Mouse (Mus musculus) cerebellum, postnatal 36 days (tissue): Measurements from ENCODE around the gene Ldah.
A peak's percentile ranks its signal among the peaks of the same experiment; 100 is the strongest.

Source experiments
- DNase-seq, 2 experiments: peaks; one replicate each; pipeline ENCODE4 v3.0.0; 2021 to 2022; ENCODE audit warnings: mixed read lengths in 2 of 2

The Ldah gene

GRCm38 (mm10) chr12:8320084-8320713 is 112.3 kb downstream of the Ldah start:
- DNase-seq, result peak; percentile 84 to 86

- DNase-seq, result no peak
Measured at GRCm38 (mm10) chr12:8321506-8321905, 113.6 kb downstream of the Ldah start.

GRCm38 (mm10) chr12:8324086-8324485 is 116.2 kb downstream of the Ldah start:
- DNase-seq, result no peak

- DNase-seq, result no peak
Measured at GRCm38 (mm10) chr12:8325245-8325942, 117.5 kb downstream of the Ldah start.

GRCm38 (mm10) chr12:8325943-8326522 is 118.1 kb downstream of the Ldah start:
- peak; percentile 41 to 45 for DNase-seq

DNA sequence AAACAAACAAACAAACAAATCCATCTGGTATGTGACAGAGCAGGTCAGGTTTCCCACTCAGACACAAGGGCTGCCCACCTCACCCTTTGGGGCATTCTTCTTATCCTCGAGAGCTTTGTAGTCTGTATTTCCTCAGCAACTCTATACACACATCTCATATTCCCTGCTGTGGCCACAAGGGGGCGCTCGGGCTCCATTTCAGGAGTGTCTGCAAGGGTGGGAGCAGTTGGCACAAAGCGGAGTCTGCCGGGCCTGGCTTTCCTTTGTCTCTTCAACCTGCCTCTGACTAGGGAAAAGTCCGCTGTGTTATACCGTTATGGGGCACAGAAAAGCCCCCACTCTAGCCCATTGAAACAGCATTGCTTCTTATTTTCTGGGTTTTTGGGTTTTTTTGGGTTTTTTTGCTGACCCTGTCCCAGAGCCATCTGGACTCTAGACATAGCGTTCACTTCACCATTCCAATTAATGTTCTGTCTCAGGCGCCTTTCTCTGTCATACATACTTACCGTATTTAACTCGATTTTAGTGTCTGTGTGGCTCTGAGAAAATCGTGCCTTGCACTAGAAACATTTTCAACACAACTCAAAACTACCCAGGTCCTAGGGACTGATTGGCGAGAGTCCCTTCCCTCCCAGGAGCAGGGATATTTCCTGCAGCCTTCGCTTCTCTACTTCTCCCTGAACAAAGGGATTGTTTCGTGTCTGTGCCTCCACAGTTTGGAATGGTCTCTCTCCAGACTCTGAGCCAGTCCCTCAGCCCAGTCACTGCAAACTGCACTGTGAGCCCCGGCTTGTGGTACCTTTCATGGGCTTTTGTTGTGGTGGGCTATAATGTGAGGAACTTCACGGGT is 119.1 kb downstream of the Ldah start:
- DNase-seq, result peak; percentile 95 to 96

- no peak for DNase-seq
Measured at GRCm38 (mm10) chr12:8327675-8328053, 119.8 kb downstream of the Ldah start.

DNA sequence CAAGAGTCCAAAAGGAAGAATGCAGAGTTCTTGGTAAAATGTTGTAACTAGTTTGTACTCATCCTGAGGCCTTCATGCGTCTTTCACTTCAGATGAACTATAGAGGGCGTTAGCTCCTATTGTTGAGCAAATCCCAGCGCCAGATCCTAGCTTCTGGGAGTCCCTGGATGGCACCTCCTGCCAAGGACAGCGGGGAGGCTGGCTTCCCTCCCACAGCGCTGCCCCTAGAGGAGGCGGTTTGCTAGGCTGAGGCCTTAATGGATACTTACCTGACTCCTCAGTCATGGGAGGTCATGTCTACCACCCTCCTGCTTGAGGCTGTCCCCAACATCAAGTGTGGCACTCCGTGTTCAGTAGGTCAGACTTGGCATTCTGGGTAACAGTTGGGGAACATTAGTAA is 121.3 kb downstream of the Ldah start:
- no peak for DNase-seq

DNA sequence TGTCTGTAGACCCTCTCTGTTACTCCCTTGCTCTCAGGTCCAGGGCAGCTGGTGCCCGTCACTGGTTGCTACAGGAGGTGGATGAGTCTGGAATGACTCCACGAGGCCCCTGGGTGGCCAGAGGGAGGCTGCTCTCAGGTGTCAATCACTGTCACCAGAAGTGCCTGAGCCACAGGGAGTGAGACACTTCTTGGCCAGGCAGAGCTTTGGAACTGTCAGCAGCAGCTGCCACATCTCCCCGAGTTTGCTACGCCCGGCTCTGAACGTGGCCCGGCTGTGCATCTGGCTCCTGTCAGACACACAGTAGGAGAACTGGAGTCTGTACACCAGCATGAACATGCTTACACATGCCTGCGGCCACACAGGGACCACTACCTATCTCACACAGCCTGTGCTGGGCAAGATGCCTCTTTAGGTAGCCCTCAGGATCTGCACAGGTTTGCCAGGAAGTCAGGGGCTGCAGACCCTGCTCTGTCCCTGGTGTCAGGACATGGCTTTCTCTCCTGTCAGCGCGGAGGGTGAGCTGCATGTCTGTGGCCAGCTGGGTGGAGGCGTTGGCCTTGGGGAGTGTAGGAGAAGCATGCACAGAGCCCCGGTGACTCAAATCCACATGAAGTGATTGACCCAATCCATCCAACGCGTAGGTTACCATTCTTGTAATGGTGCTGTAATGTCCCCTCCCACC is 123.7 kb downstream of the Ldah start:
- DNase-seq, result no peak

DNA sequence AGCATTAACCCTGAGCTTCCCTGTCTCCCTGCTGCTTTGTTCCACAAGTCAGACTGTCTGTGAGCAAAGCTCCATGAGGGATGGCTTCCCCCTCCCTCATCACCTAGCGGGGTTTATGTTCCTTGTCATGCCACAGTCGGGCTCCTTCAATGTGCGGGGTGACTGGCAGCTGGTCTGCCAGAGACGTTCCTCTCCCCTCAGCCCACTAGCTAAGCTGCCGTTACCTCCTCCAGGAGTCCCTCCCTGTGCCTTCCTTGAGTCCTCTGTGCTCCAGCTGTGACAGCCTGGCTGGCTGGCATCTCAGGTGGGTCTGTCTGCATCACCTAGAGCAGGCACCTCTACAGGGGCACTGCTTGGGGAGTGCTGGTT is 124.3 kb downstream of the Ldah start:
- DNase-seq, result no peak

DNA sequence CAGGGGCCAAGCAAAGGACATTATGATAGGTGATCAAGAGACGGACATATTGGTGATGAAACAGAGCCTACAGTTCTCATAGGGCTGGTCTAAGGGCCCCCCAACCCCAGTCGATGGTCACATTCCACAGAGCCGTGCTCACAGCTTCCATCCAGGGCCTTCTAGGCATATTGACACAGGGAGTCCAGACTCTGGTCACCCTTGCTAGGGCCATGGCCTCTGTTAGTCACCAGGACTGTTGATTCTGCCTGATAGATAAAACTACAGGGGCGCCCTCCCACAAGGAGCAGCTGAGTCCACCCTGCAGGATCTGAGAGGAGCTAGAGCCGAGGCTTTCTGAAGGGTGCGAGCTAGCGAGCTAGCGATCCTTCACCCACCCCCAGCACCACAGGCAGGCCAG is 125.7 kb downstream of the Ldah start:
- DNase-seq, result no peak

GRCm38 (mm10) chr12:8334261-8334660 is 126.4 kb downstream of the Ldah start:
- peak in 1 of 2 experiments; percentile 47 for DNase-seq
